28 mouse cellular contexts compared by ENCODE assay signal in genomic region chrX:19286431-19286830, GRCm38 (mm10).
DNase-seq lines count a peak whose midpoint lies in the region; ATAC-seq lines count a peak whose summit lies in the region.
"Had no signal": no experiment of that assay in that cellular context is flagged by ENCODE, and none has a peak within 500 bp of the region (broad histone marks: within the 10 kb centered on the region; RNA-seq: fewer than 3 reads in every experiment).

No protein-coding gene starts in this region.

- H3K27ac ChIP-seq in kidney, embryonic 16.5 days (ENCODE audit: low read length): no peak overlapping the region
- no peak overlapping the region for H3K27ac ChIP-seq in intestine, embryonic 16.5 days (ENCODE audit: low read length)
- H3K27ac ChIP-seq: embryonic facial prominence, embryonic 12.5 days; embryonic facial prominence, embryonic 15.5 days; gastrocnemius, adult 2 months; heart, embryonic 15.5 days; hindbrain, embryonic 10.5 days; hindbrain, embryonic 13.5 days had no signal

- DNase-seq in kidney, adult 18-20 months: peak; percentile 29
- peak; percentile 51 to 62 for DNase-seq in kidney, adult 8-10 months
- DNase-seq in kidney, postnatal 10 days: peak; percentile 11
- peak; percentile 57 to 66 for DNase-seq in kidney, postnatal 36 days
- no peak for DNase-seq in heart, adult 18-20 months
- DNase-seq: adrenal gland, postnatal 36 days; B cell, adult 2 months; cerebellum, adult 18-20 months; cerebellum, adult 9-11 months; cerebellum, postnatal 25 days; gastrocnemius, adult 2 months; gastrocnemius, postnatal 14 days; heart, adult 11 months; heart, postnatal 10 days; heart, postnatal 36 days had no signal

- no peaks in the 10 kb centered on the region for H3K9me3 ChIP-seq in kidney, embryonic 16.5 days (ENCODE audit: low read length)
- H3K9me3 ChIP-seq in intestine, embryonic 16.5 days (ENCODE audit: control insufficient read depth, low read length): no peaks in the 10 kb centered on the region
- H3K9me3 ChIP-seq: embryonic facial prominence, embryonic 12.5 days; embryonic facial prominence, embryonic 15.5 days; G1E; heart, embryonic 15.5 days; hindbrain, embryonic 10.5 days; hindbrain, embryonic 13.5 days had no signal

- H3K4me2 ChIP-seq in kidney, embryonic 16.5 days (replicated peaks; ENCODE audit: low read depth, low read length): no peak overlapping the region
- no peak overlapping the region for H3K4me2 ChIP-seq in intestine, embryonic 16.5 days (ENCODE audit: low read depth, low read length)
- H3K4me2 ChIP-seq: embryonic facial prominence, embryonic 12.5 days; embryonic facial prominence, embryonic 15.5 days; heart, embryonic 12.5 days; heart, embryonic 15.5 days; hindbrain, embryonic 13.5 days had no signal

- no peak for ATAC-seq in kidney, embryonic 16.5 days (ENCODE audit: low FRiP score, low TSS enrichment)
- ATAC-seq in intestine, embryonic 16.5 days: no peak
- ATAC-seq: forebrain, embryonic 14.5 days; forebrain, postnatal 0 days; Patski had no signal

- no peaks in the 10 kb centered on the region for H3K27me3 ChIP-seq in kidney, embryonic 16.5 days (ENCODE audit: insufficient read depth, low read length)
- H3K27me3 ChIP-seq in intestine, embryonic 16.5 days (replicated peaks; ENCODE audit: control insufficient read depth, insufficient read depth, low read length): no peaks in the 10 kb centered on the region
- H3K27me3 ChIP-seq: CH12.LX; embryonic facial prominence, embryonic 12.5 days; embryonic facial prominence, embryonic 15.5 days; heart, embryonic 12.5 days; heart, embryonic 15.5 days; hindbrain, embryonic 13.5 days had no signal

- no peaks in the 10 kb centered on the region for H3K36me3 ChIP-seq in kidney, embryonic 16.5 days (ENCODE audit: insufficient read depth, low read length)
- no peaks in the 10 kb centered on the region for H3K36me3 ChIP-seq in intestine, embryonic 16.5 days (ENCODE audit: control insufficient read depth, insufficient read depth, low read length)
- H3K36me3 ChIP-seq: embryonic facial prominence, embryonic 12.5 days; embryonic facial prominence, embryonic 15.5 days; G1E; heart, embryonic 12.5 days; heart, embryonic 15.5 days; hindbrain, embryonic 10.5 days; hindbrain, embryonic 13.5 days had no signal

- no peaks in the 10 kb centered on the region for H3K4me1 ChIP-seq in kidney, embryonic 16.5 days (ENCODE audit: insufficient read depth, low read length)
- no peaks in the 10 kb centered on the region for H3K4me1 ChIP-seq in intestine, embryonic 16.5 days (ENCODE audit: control insufficient read depth, insufficient read depth, low read length)
- H3K4me1 ChIP-seq: embryonic facial prominence, embryonic 12.5 days; embryonic facial prominence, embryonic 15.5 days; heart, embryonic 12.5 days; heart, embryonic 15.5 days; hindbrain, embryonic 10.5 days; hindbrain, embryonic 13.5 days had no signal

- no peak overlapping the region for H3K9ac ChIP-seq in kidney, embryonic 16.5 days (replicated peaks; ENCODE audit: low read length)
- no peak overlapping the region for H3K9ac ChIP-seq in intestine, embryonic 16.5 days (ENCODE audit: low read depth, low read length)
- H3K9ac ChIP-seq: embryonic facial prominence, embryonic 12.5 days; embryonic facial prominence, embryonic 15.5 days; forebrain, postnatal 0 days; heart, embryonic 12.5 days; heart, embryonic 15.5 days; hindbrain, embryonic 13.5 days had no signal

- no peak overlapping the region for H3K4me3 ChIP-seq in kidney, embryonic 16.5 days (ENCODE audit: low read length)
- no peak overlapping the region for H3K4me3 ChIP-seq in intestine, embryonic 16.5 days (ENCODE audit: low read length)
- H3K4me3 ChIP-seq: embryonic facial prominence, embryonic 12.5 days; embryonic facial prominence, embryonic 15.5 days; gastrocnemius, adult 2 months; heart, embryonic 12.5 days; heart, embryonic 15.5 days; hindbrain, embryonic 10.5 days; hindbrain, embryonic 13.5 days had no signal

- WGBS in kidney, embryonic 16.5 days: 81% methylated on average over 5 of the region's 5 CpGs
- WGBS in intestine, embryonic 16.5 days: 80% methylated on average over 5 of the region's 5 CpGs

Comparison
In these comparisons a context has a peak if more than half of its experiments do, and no peak if none do; other contexts are left out.
1. DNase-seq: peak in kidney, adult 18-20 months (single experiment), kidney, adult 8-10 months (2 of 2), kidney, postnatal 10 days (single experiment) and kidney, postnatal 36 days (2 of 2); none in heart, adult 18-20 months (0 of 2).